ENCODE assay signal across 9 mouse cellular contexts in genomic region chr7:30805924-30806323, GRCm38 (mm10). TPM values are rescaled to one million over a fixed set of nuclear protein-coding genes. Genes with fewer than 3 reads are reported as not detected.
DNase-seq lines count a peak whose midpoint lies in the region; ATAC-seq and TF ChIP-seq lines count a peak whose summit lies in the region.
"Had no signal": no experiment of that assay in that cellular context is flagged by ENCODE, and none has a peak within 500 bp of the region (broad histone marks: within the 10 kb centered on the region; RNA-seq: fewer than 3 reads in every experiment).

No protein-coding gene starts in this region.

- no peak overlapping the region for H3K4me3 ChIP-seq in midbrain, postnatal 0 days (ENCODE audit: low read depth, low read length)
- H3K4me3 ChIP-seq in midbrain, embryonic 16.5 days (ENCODE audit: low read depth, low read length): no peak overlapping the region
- H3K4me3 ChIP-seq in bone marrow, adult 2 months (replicated peaks; ENCODE audit: control insufficient read depth, low read depth, low read length): no peak overlapping the region
- no peak overlapping the region for H3K4me3 ChIP-seq in liver, embryonic 14.5 days (ENCODE audit: insufficient read depth in 1 of 2, low read depth in 2 of 2, low read length in 2 of 2)
- H3K4me3 ChIP-seq in forebrain, embryonic 10.5 days: no peak overlapping the region

- no peak overlapping the region for H3K9ac ChIP-seq in midbrain, postnatal 0 days (replicated peaks; ENCODE audit: low read length, poor library complexity, severe bottlenecking)
- H3K9ac ChIP-seq in midbrain, embryonic 16.5 days (ENCODE audit: low read depth, low read length): no peak overlapping the region
- H3K9ac ChIP-seq in liver, embryonic 14.5 days (replicated peaks): no peak overlapping the region

- TF ChIP-seq CTCF in midbrain, postnatal 0 days (IDR thresholded peaks at IDR 0.05): peak; percentile 26; the same call in 1 of the 2 replicates
- TF ChIP-seq CTCF in bone marrow, adult 2 months (IDR thresholded peaks at IDR 0.05; ENCODE audit: control insufficient read depth, insufficient read depth, low read length): peak; percentile 85
- TF ChIP-seq CTCF in liver, embryonic 14.5 days (IDR thresholded peaks at IDR 0.05; ENCODE audit: low read depth): peak; percentile 80

- 53% methylated on average over 6 of the region's 6 CpGs for WGBS in midbrain, postnatal 0 days
- 50% methylated on average over 6 of the region's 6 CpGs for WGBS in midbrain, embryonic 16.5 days
- WGBS in bone marrow, adult 2 months: 38% methylated on average over 6 of the region's 6 CpGs
- WGBS in liver, embryonic 14.5 days (ENCODE audit: insufficient replicate concordance): 35% methylated on average over 6 of the region's 6 CpGs
- 43% methylated on average over 6 of the region's 6 CpGs for WGBS in forebrain, embryonic 10.5 days

- TF ChIP-seq POLR2A in bone marrow, adult 2 months (IDR thresholded peaks at IDR 0.05; ENCODE audit: borderline replicate concordance, control insufficient read depth, low read depth, low read length): no peak

- no peak overlapping the region for H3K27ac ChIP-seq in midbrain, postnatal 0 days (ENCODE audit: low read depth, low read length)
- H3K27ac ChIP-seq in midbrain, embryonic 16.5 days (ENCODE audit: low read length): no peak overlapping the region
- H3K27ac ChIP-seq in bone marrow, adult 2 months (ENCODE audit: control insufficient read depth, insufficient read depth, low read depth, low read length, poor library complexity): no peak overlapping the region
- H3K27ac ChIP-seq in liver, embryonic 14.5 days: no peak overlapping the region
- H3K27ac ChIP-seq in forebrain, embryonic 10.5 days: no peak overlapping the region

- ATAC-seq in midbrain, postnatal 0 days (ENCODE audit: low FRiP score): no peak
- no peak for ATAC-seq in midbrain, embryonic 16.5 days
- ATAC-seq in liver, embryonic 14.5 days (ENCODE audit: insufficient read depth): no peak

- no peak for TF ChIP-seq EP300 in liver, embryonic 14.5 days (IDR thresholded peaks at IDR 0.05; ENCODE audit: low read depth)

- DNase-seq in midbrain, postnatal 0 days (ENCODE audit: low spot score): no peak
- no peak for DNase-seq in liver, embryonic 14.5 days (ENCODE audit: low read depth in 3 of 3, low spot score in 3 of 3)
- peak; percentile 45 to 75 for DNase-seq in spleen, postnatal 14 days (ENCODE audit: low spot score in 2 of 2)
- no peak for DNase-seq in right cerebral cortex, postnatal 36 days (ENCODE audit: low spot score in 2 of 2)
- DNase-seq in forebrain, embryonic 10.5 days (ENCODE audit: extremely low spot score, low spot score): no peak

- H3K9me3 ChIP-seq in midbrain, postnatal 0 days (ENCODE audit: low read length): 0 out of 2 replicates have a peak, but pooled peaks cover 5% of the 10 kb centered on the region
- no peaks in the 10 kb centered on the region for H3K9me3 ChIP-seq in midbrain, embryonic 16.5 days (replicated peaks; ENCODE audit: control insufficient read depth, low read length, poor library complexity, severe bottlenecking)
- no peaks in the 10 kb centered on the region for H3K9me3 ChIP-seq in liver, embryonic 14.5 days (ENCODE audit: control insufficient read depth, low read length)
- peaks cover 3% of the 10 kb centered on the region; the same call in 1 of the 2 replicates for H3K9me3 ChIP-seq in forebrain, embryonic 10.5 days

- H3K4me1 ChIP-seq in midbrain, postnatal 0 days (ENCODE audit: insufficient read depth, low read length): no peaks in the 10 kb centered on the region
- H3K4me1 ChIP-seq in midbrain, embryonic 16.5 days (ENCODE audit: control insufficient read depth, insufficient read depth, low read length): no peaks in the 10 kb centered on the region
- H3K4me1 ChIP-seq in bone marrow, adult 2 months (ENCODE audit: control insufficient read depth, insufficient read depth, low read length): no peaks in the 10 kb centered on the region
- no peaks in the 10 kb centered on the region for H3K4me1 ChIP-seq in liver, embryonic 14.5 days (replicated peaks; ENCODE audit: control insufficient read depth in 2 of 2, insufficient read depth in 2 of 2, low read length in 1 of 2)
- H3K4me1 ChIP-seq in forebrain, embryonic 10.5 days: no peaks in the 10 kb centered on the region

- H3K27me3 ChIP-seq in midbrain, postnatal 0 days (ENCODE audit: insufficient read depth, low read length): no peaks in the 10 kb centered on the region
- H3K27me3 ChIP-seq in midbrain, embryonic 16.5 days (ENCODE audit: control insufficient read depth, insufficient read depth, low read depth, low read length): no peaks in the 10 kb centered on the region
- no peaks in the 10 kb centered on the region for H3K27me3 ChIP-seq in liver, embryonic 14.5 days (ENCODE audit: control insufficient read depth, insufficient read depth, low read length)
- H3K27me3 ChIP-seq in forebrain, embryonic 10.5 days (ENCODE audit: poor library complexity, severe bottlenecking): no peaks in the 10 kb centered on the region

- H3K4me2 ChIP-seq in midbrain, postnatal 0 days (ENCODE audit: low read depth, low read length, poor library complexity, severe bottlenecking): no peak overlapping the region
- no peak overlapping the region for H3K4me2 ChIP-seq in midbrain, embryonic 16.5 days (ENCODE audit: low read length)
- no peak overlapping the region for H3K4me2 ChIP-seq in liver, embryonic 14.5 days (ENCODE audit: low read depth)

- H3K36me3 ChIP-seq in midbrain, postnatal 0 days (ENCODE audit: insufficient read depth, low read length): no peaks in the 10 kb centered on the region
- no peaks in the 10 kb centered on the region for H3K36me3 ChIP-seq in midbrain, embryonic 16.5 days (ENCODE audit: control insufficient read depth, insufficient read depth, low read length)
- no peaks in the 10 kb centered on the region for H3K36me3 ChIP-seq in liver, embryonic 14.5 days (replicated peaks; ENCODE audit: control insufficient read depth, insufficient read depth, low read depth)
- no peaks in the 10 kb centered on the region for H3K36me3 ChIP-seq in forebrain, embryonic 10.5 days (replicated peaks)

RNA-seq across cellular contexts. Expression of gene Ffar2, which starts 17.7 kb away (rescaled TPM):
- total RNA-seq in midbrain, postnatal 0 days (2014; rRNA removed): not detected in 2 replicates
- polyA plus RNA-seq in midbrain, postnatal 0 days (2015; fragmentation: Nextera tagmentation; extraction: Ambion mirVana): 0.07 and 0.25 TPM in 2 replicates
- 0.13 TPM in 1 of 2 replicates, not detected in the other for polyA plus RNA-seq in midbrain, embryonic 16.5 days (2015; fragmentation: Nextera tagmentation; extraction: Ambion mirVana)
- 3.6 and 18.3 TPM in 2 replicates for polyA plus RNA-seq in bone marrow, adult 2 months (2011; ENCODE audit: insufficient read depth, insufficient read length, low replicate concordance, missing spikeins)
- polyA plus RNA-seq in liver, embryonic 14.5 days (2012; rRNA removed): 0.36 and 0.41 TPM in 2 replicates
- 0.34 and 0.43 TPM in 2 replicates for polyA plus RNA-seq in liver, embryonic 14.5 days (2014; fragmentation: Nextera tagmentation; extraction: Ambion mirVana)
- not detected in 2 replicates for polyA plus RNA-seq in forebrain, embryonic 10.5 days (2016; fragmentation: Nextera tagmentation; extraction: Ambion mirVana)
- polyA plus RNA-seq: neural tube, embryonic 11.5 days had no signal

RNA-seq across cellular contexts. Expression of gene Krtdap, which starts 18.2 kb away (rescaled TPM):
- 4.8 and 19.2 TPM in 2 replicates for total RNA-seq in midbrain, postnatal 0 days (2014; rRNA removed)
- polyA plus RNA-seq in midbrain, postnatal 0 days (2015; fragmentation: Nextera tagmentation; extraction: Ambion mirVana): 1.2 and 1.6 TPM in 2 replicates
- polyA plus RNA-seq in midbrain, embryonic 16.5 days (2015; fragmentation: Nextera tagmentation; extraction: Ambion mirVana): not detected in 2 replicates
- not detected in 2 replicates for polyA plus RNA-seq in bone marrow, adult 2 months (2011; ENCODE audit: insufficient read depth, insufficient read length, low replicate concordance, missing spikeins)
- polyA plus RNA-seq in liver, embryonic 14.5 days (2012; rRNA removed): not detected in 2 replicates
- not detected in 2 replicates for polyA plus RNA-seq in liver, embryonic 14.5 days (2014; fragmentation: Nextera tagmentation; extraction: Ambion mirVana)
- polyA plus RNA-seq in forebrain, embryonic 10.5 days (2016; fragmentation: Nextera tagmentation; extraction: Ambion mirVana): not detected in 2 replicates
- total RNA-seq: heart, adult 18-20 months had no signal
- polyA plus RNA-seq: neural tube, embryonic 11.5 days had no signal

RNA-seq across cellular contexts. Expression of gene Dmkn, which starts 42.4 kb away (rescaled TPM):
- 0.71 and 7.9 TPM in 2 replicates for total RNA-seq in midbrain, postnatal 0 days (2014; rRNA removed)
- polyA plus RNA-seq in midbrain, postnatal 0 days (2015; fragmentation: Nextera tagmentation; extraction: Ambion mirVana): 4.5 and 4.9 TPM in 2 replicates
- polyA plus RNA-seq in midbrain, embryonic 16.5 days (2015; fragmentation: Nextera tagmentation; extraction: Ambion mirVana): 2.8 and 3.6 TPM in 2 replicates
- polyA plus RNA-seq in bone marrow, adult 2 months (2011; ENCODE audit: insufficient read depth, insufficient read length, low replicate concordance, missing spikeins): 3.1 TPM in 1 of 2 replicates, not detected in the other
- polyA plus RNA-seq in liver, embryonic 14.5 days (2012; rRNA removed): 0.23 and 0.26 TPM in 2 replicates
- 0.20 TPM in 1 of 2 replicates, not detected in the other for polyA plus RNA-seq in liver, embryonic 14.5 days (2014; fragmentation: Nextera tagmentation; extraction: Ambion mirVana)
- not detected in 2 replicates for polyA plus RNA-seq in forebrain, embryonic 10.5 days (2016; fragmentation: Nextera tagmentation; extraction: Ambion mirVana)
- polyA plus RNA-seq: neural tube, embryonic 11.5 days had no signal

RNA-seq across cellular contexts. Expression of gene Ffar3, which starts 50.1 kb away (rescaled TPM):
- total RNA-seq in midbrain, postnatal 0 days (2014; rRNA removed): not detected in 2 replicates
- not detected in 2 replicates for polyA plus RNA-seq in midbrain, postnatal 0 days (2015; fragmentation: Nextera tagmentation; extraction: Ambion mirVana)
- not detected in 2 replicates for polyA plus RNA-seq in midbrain, embryonic 16.5 days (2015; fragmentation: Nextera tagmentation; extraction: Ambion mirVana)
- polyA plus RNA-seq in bone marrow, adult 2 months (2011; ENCODE audit: insufficient read depth, insufficient read length, low replicate concordance, missing spikeins): not detected in 2 replicates
- not detected in 2 replicates for polyA plus RNA-seq in liver, embryonic 14.5 days (2012; rRNA removed)
- polyA plus RNA-seq in liver, embryonic 14.5 days (2014; fragmentation: Nextera tagmentation; extraction: Ambion mirVana): not detected in 2 replicates
- polyA plus RNA-seq in forebrain, embryonic 10.5 days (2016; fragmentation: Nextera tagmentation; extraction: Ambion mirVana): not detected in 2 replicates
- total RNA-seq: heart, adult 18-20 months had no signal
- polyA plus RNA-seq: neural tube, embryonic 11.5 days had no signal

RNA-seq across cellular contexts. Expression of gene Sbsn, which starts 54.7 kb away (rescaled TPM):
- total RNA-seq in midbrain, postnatal 0 days (2014; rRNA removed): 2.4 and 4.0 TPM in 2 replicates
- polyA plus RNA-seq in midbrain, postnatal 0 days (2015; fragmentation: Nextera tagmentation; extraction: Ambion mirVana): 1.8 and 4.1 TPM in 2 replicates
- polyA plus RNA-seq in midbrain, embryonic 16.5 days (2015; fragmentation: Nextera tagmentation; extraction: Ambion mirVana): 1.6 and 2.0 TPM in 2 replicates
- 3.5 and 6.4 TPM in 2 replicates for polyA plus RNA-seq in bone marrow, adult 2 months (2011; ENCODE audit: insufficient read depth, insufficient read length, low replicate concordance, missing spikeins)
- 0.12 and 0.37 TPM in 2 replicates for polyA plus RNA-seq in liver, embryonic 14.5 days (2012; rRNA removed)
- not detected in 2 replicates for polyA plus RNA-seq in liver, embryonic 14.5 days (2014; fragmentation: Nextera tagmentation; extraction: Ambion mirVana)
- 0.73 and 1.0 TPM in 2 replicates for polyA plus RNA-seq in forebrain, embryonic 10.5 days (2016; fragmentation: Nextera tagmentation; extraction: Ambion mirVana)

Comparison
In these comparisons a context has a peak if more than half of its experiments do, and no peak if none do; other contexts are left out.
1. DNase-seq: peak in spleen, postnatal 14 days (2 of 2); none in midbrain, postnatal 0 days (single experiment), liver, embryonic 14.5 days (0 of 3), right cerebral cortex, postnatal 36 days (0 of 2) and forebrain, embryonic 10.5 days (single experiment).
2. CTCF ChIP-seq: peak in every context shown above with its lines; median percentile 85 in bone marrow, adult 2 months; 80 in liver, embryonic 14.5 days; 26 in midbrain, postnatal 0 days.